Mouse (Mus musculus) heart, adult 9 months (tissue): ENCODE results near the gene Upf2.
"Not testable (repeated sequence)": the region's sequence is repeated elsewhere in the genome, so short reads cannot be mapped to it uniquely, and the experiment has no call there.

Experiments
- DNase-seq, 2 experiments: peaks; one replicate each; pipeline ENCODE4 v3.0.0; 2022; ENCODE audit warnings: low spot score in 2 of 2

The Upf2 gene

GRCm38 (mm10) chr2:6070925-6071324 lies 119.7 kb downstream of the Upf2 start:
- DNase-seq, result no peak

- peak in 1 of 2 experiments; percentile 6 for DNase-seq
These were observed 120.5 kb downstream of the Upf2 start for GRCm38 (mm10) chr2:6071598-6072440.

GRCm38 (mm10) chr2:6072685-6073260 lies 121.5 kb downstream of the Upf2 start:
- no peak for DNase-seq

GRCm38 (mm10) chr2:6074891-6075529 lies 123.7 kb downstream of the Upf2 start:
- DNase-seq, result peak in 1 of 2 experiments; percentile 11

- no peak for DNase-seq
These were observed 124.2 kb downstream of the Upf2 start for GRCm38 (mm10) chr2:6075530-6075896.

GRCm38 (mm10) chr2:6080037-6080436 lies 128.8 kb downstream of the Upf2 start:
- no peak for DNase-seq

GRCm38 (mm10) chr2:6081108-6081507 lies 129.8 kb downstream of the Upf2 start:
- DNase-seq, result no peak

- no peak for DNase-seq
These were observed 131.3 kb downstream of the Upf2 start for GRCm38 (mm10) chr2:6082615-6083014.

GRCm38 (mm10) chr2:6083696-6084095 lies 132.4 kb downstream of the Upf2 start:
- DNase-seq, result no peak

- no peak for DNase-seq
These were observed 134.6 kb downstream of the Upf2 start for GRCm38 (mm10) chr2:6085622-6086530.

GRCm38 (mm10) chr2:6087151-6087550 lies 135.9 kb downstream of the Upf2 start:
- no peak for DNase-seq

- DNase-seq, result not testable (repeated sequence)
These were observed 138.7 kb downstream of the Upf2 start for GRCm38 (mm10) chr2:6089941-6090340.

- DNase-seq, result no peak
These were observed 145.9 kb downstream of the Upf2 start for GRCm38 (mm10) chr2:6097113-6097716.

GRCm38 (mm10) chr2:6098924-6099323 lies 147.7 kb downstream of the Upf2 start:
- peak; percentile 65 to 71 for DNase-seq

- DNase-seq, result no peak
These were observed 148.2 kb downstream of the Upf2 start for GRCm38 (mm10) chr2:6099443-6099842.

- no peak for DNase-seq
These were observed 148.9 kb downstream of the Upf2 start for GRCm38 (mm10) chr2:6100027-6100749.

GRCm38 (mm10) chr2:6100755-6101154 lies 149.5 kb downstream of the Upf2 start:
- DNase-seq, result no peak

- no peak for DNase-seq
These were observed 154.2 kb downstream of the Upf2 start for GRCm38 (mm10) chr2:6105437-6105836.
